Mouse (Mus musculus) cerebellum, postnatal 4 days (tissue): Measurements from ENCODE around the gene Phf10.
"Not testable (repeated sequence)": the region's sequence is repeated elsewhere in the genome, so short reads cannot be mapped to it uniquely, and the experiment has no call there.

Experiments
- DNase-seq, 2 experiments: peaks; one replicate each; pipeline ENCODE4 v3.0.0; 2022; ENCODE audit warnings: low spot score in 2 of 2, mixed read lengths in 1 of 2

Gene Phf10

GRCm38 (mm10) chr17:14960951-14961556, at the start of gene Phf10:
TSS of gene Phf10 (minus strand) at chr17:14961273.
- peak; percentile 22 to 26 for DNase-seq

- DNase-seq, result not testable (repeated sequence)
These were observed 48.8 kb upstream of the Phf10 start, which contains the start of gene Gm3435 for GRCm38 (mm10) chr17:15009706-15010413. TSS of gene Gm3435 (plus strand) at chr17:15010176.

GRCm38 (mm10) chr17:15009088-15009487, 48.0 kb upstream of the Phf10 start:
- DNase-seq, result not testable (repeated sequence)

- DNase-seq, result not testable (repeated sequence)
These were observed 39.0 kb upstream of the Phf10 start for GRCm38 (mm10) chr17:15000047-15000446.

- not testable (repeated sequence) for DNase-seq
These were observed 33.1 kb upstream of the Phf10 start for GRCm38 (mm10) chr17:14994140-14994539.

GRCm38 (mm10) chr17:14993139-14993832, 32.2 kb upstream of the Phf10 start:
- not testable (repeated sequence) for DNase-seq

GRCm38 (mm10) chr17:14992522-14993138, 31.6 kb upstream of the Phf10 start:
- not testable (repeated sequence) for DNase-seq

- peak in 1 of 2 experiments; percentile 11 for DNase-seq
These were observed 29.1 kb upstream of the Phf10 start for GRCm38 (mm10) chr17:14990116-14990702.

- DNase-seq, result not testable (repeated sequence)
These were observed 17.4 kb upstream of the Phf10 start, which contains the start of the genes 9030025P20Rik and Gm3417 for GRCm38 (mm10) chr17:14978362-14979038. TSS of gene 9030025P20Rik (plus strand) at chr17:14978468. TSS of gene Gm3417 (minus strand) at chr17:14978790.

GRCm38 (mm10) chr17:14977718-14978361, 16.8 kb upstream of the Phf10 start:
- not testable (repeated sequence) for DNase-seq

- DNase-seq, result not testable (repeated sequence)
These were observed 7.4 kb upstream of the Phf10 start for GRCm38 (mm10) chr17:14968373-14968913.

GRCm38 (mm10) chr17:14961557-14962154, 583 bp upstream of the Phf10 start:
- DNase-seq, result not testable (repeated sequence)

GRCm38 (mm10) chr17:14960520-14960919, 553 bp downstream of the Phf10 start:
- DNase-seq, result peak in 1 of 2 experiments; percentile 16

GRCm38 (mm10) chr17:14959979-14960378, 1.1 kb downstream of the Phf10 start:
- DNase-seq, result no peak

- DNase-seq, result no peak
These were observed 2.3 kb downstream of the Phf10 start for GRCm38 (mm10) chr17:14958686-14959327.

- no peak for DNase-seq
These were observed 7.6 kb downstream of the Phf10 start for GRCm38 (mm10) chr17:14953452-14953851.

GRCm38 (mm10) chr17:14949161-14949827, 11.8 kb downstream of the Phf10 start:
- no peak for DNase-seq

- no peak for DNase-seq
These were observed 16.5 kb downstream of the Phf10 start for GRCm38 (mm10) chr17:14944551-14944950.

GRCm38 (mm10) chr17:14943729-14944059, 17.4 kb downstream of the Phf10 start:
- DNase-seq, result no peak
